Mouse (Mus musculus): Measurements from ENCODE around the gene Ankar. TPM values are rescaled to one million over a fixed set of nuclear protein-coding genes. Genes with fewer than 3 reads are reported as not detected.
A peak's percentile ranks its signal among the peaks of the same experiment; 100 is the strongest.

The Ankar gene
- polyA plus RNA-seq, 1 experiment from 2014 or later = not detected

GRCm38 (mm10) chr1:72728781-72729180 is 28.4 kb upstream of the Ankar start:
- H3K9ac ChIP-seq (ENCODE audit: low read length) = no peak overlapping the region
- H3K4me2 ChIP-seq (ENCODE audit: low read depth, low read length) = no peak overlapping the region
- no peak overlapping the region for H3K27ac ChIP-seq (ENCODE audit: low read length)
- H3K4me1 ChIP-seq (replicated peaks; ENCODE audit: control insufficient read depth, insufficient read depth, low read length) = no peaks in the 10 kb centered on the region
- ATAC-seq (ENCODE audit: low read depth) = no peak
- 70% methylated on average over 4 of the region's 4 CpGs for WGBS
- H3K9me3 ChIP-seq (ENCODE audit: control insufficient read depth, low read length) = no peaks in the 10 kb centered on the region
- H3K36me3 ChIP-seq (ENCODE audit: control insufficient read depth, insufficient read depth, low read length) = no peaks in the 10 kb centered on the region
- H3K27me3 ChIP-seq (ENCODE audit: control insufficient read depth, insufficient read depth, low read depth, low read length) = no peaks in the 10 kb centered on the region
- H3K4me3 ChIP-seq (ENCODE audit: low read length) = no peak overlapping the region

- Histone ChIP-seq H3K9ac (ENCODE audit: low read length) (no peak overlapping the region), H3K27me3 (ENCODE audit: control insufficient read depth, insufficient read depth, low read depth, low read length) (no peaks in the 10 kb centered on the region), H3K9me3 (ENCODE audit: control insufficient read depth, low read length) (no peaks in the 10 kb centered on the region), H3K4me1 (replicated peaks; ENCODE audit: control insufficient read depth, insufficient read depth, low read length) (no peaks in the 10 kb centered on the region), H3K4me3 (ENCODE audit: low read length) (no peak overlapping the region), H3K4me2 (ENCODE audit: low read depth, low read length) (no peak overlapping the region), H3K36me3 (ENCODE audit: control insufficient read depth, insufficient read depth, low read length) (no peaks in the 10 kb centered on the region), H3K27ac (ENCODE audit: low read length) (no peak overlapping the region)
- no peak for ATAC-seq (ENCODE audit: low read depth)
- WGBS = 86% methylated on average over 13 of the region's 13 CpGs
These were observed 25.6 kb upstream of the Ankar start for GRCm38 (mm10) chr1:72725941-72726340.

- no peaks in the 10 kb centered on the region for H3K27me3 ChIP-seq (ENCODE audit: control insufficient read depth, insufficient read depth, low read depth, low read length)
- no peak overlapping the region for H3K4me3 ChIP-seq (ENCODE audit: low read length)
- no peak overlapping the region for H3K9ac ChIP-seq (ENCODE audit: low read length)
- H3K27ac ChIP-seq (ENCODE audit: low read length) = no peak overlapping the region
- H3K4me2 ChIP-seq (ENCODE audit: low read depth, low read length) = no peak overlapping the region
- no peaks in the 10 kb centered on the region for H3K4me1 ChIP-seq (replicated peaks; ENCODE audit: control insufficient read depth, insufficient read depth, low read length)
- H3K36me3 ChIP-seq (ENCODE audit: control insufficient read depth, insufficient read depth, low read length) = no peaks in the 10 kb centered on the region
- no peak for ATAC-seq (ENCODE audit: low read depth)
- no peaks in the 10 kb centered on the region for H3K9me3 ChIP-seq (ENCODE audit: control insufficient read depth, low read length)
- 75% methylated on average over 2 of the region's 2 CpGs for WGBS
These were observed 24.0 kb upstream of the Ankar start for GRCm38 (mm10) chr1:72724354-72724753.

GRCm38 (mm10) chr1:72722646-72723045 is 22.3 kb upstream of the Ankar start:
- Histone ChIP-seq H3K4me1 (replicated peaks; ENCODE audit: control insufficient read depth, insufficient read depth, low read length) (no peaks in the 10 kb centered on the region), H3K27ac (ENCODE audit: low read length) (no peak overlapping the region), H3K9ac (ENCODE audit: low read length) (no peak overlapping the region), H3K36me3 (ENCODE audit: control insufficient read depth, insufficient read depth, low read length) (no peaks in the 10 kb centered on the region), H3K9me3 (ENCODE audit: control insufficient read depth, low read length) (no peaks in the 10 kb centered on the region), H3K4me3 (ENCODE audit: low read length) (no peak overlapping the region), H3K27me3 (ENCODE audit: control insufficient read depth, insufficient read depth, low read depth, low read length) (no peaks in the 10 kb centered on the region), H3K4me2 (ENCODE audit: low read depth, low read length) (no peak overlapping the region)
- ATAC-seq (ENCODE audit: low read depth) = no peak
- 24% methylated on average over 8 of the region's 8 CpGs for WGBS

- no peaks in the 10 kb centered on the region for H3K4me1 ChIP-seq (replicated peaks; ENCODE audit: control insufficient read depth, insufficient read depth, low read length)
- H3K36me3 ChIP-seq (ENCODE audit: control insufficient read depth, insufficient read depth, low read length) = peaks cover 2% of the 10 kb centered on the region; the same call in 1 of the 2 replicates
- H3K9ac ChIP-seq (ENCODE audit: low read length) = no peak overlapping the region
- no peak overlapping the region for H3K4me2 ChIP-seq (ENCODE audit: low read depth, low read length)
- H3K27ac ChIP-seq (ENCODE audit: low read length) = no peak overlapping the region
- ATAC-seq (ENCODE audit: low read depth) = no peak
- H3K27me3 ChIP-seq (ENCODE audit: control insufficient read depth, insufficient read depth, low read depth, low read length) = no peaks in the 10 kb centered on the region
- WGBS = 56% methylated on average over 6 of the region's 6 CpGs
- H3K9me3 ChIP-seq (ENCODE audit: control insufficient read depth, low read length) = no peaks in the 10 kb centered on the region
- no peak overlapping the region for H3K4me3 ChIP-seq (ENCODE audit: low read length)
These were observed 19.8 kb upstream of the Ankar start for GRCm38 (mm10) chr1:72720115-72720725.

- H3K4me2 ChIP-seq (ENCODE audit: low read depth, low read length) = no peak overlapping the region
- WGBS = 21% methylated on average over 5 of the region's 5 CpGs
- H3K36me3 ChIP-seq (ENCODE audit: control insufficient read depth, insufficient read depth, low read length) = peaks cover 10% of the 10 kb centered on the region; the same call in 1 of the 2 replicates
- H3K4me1 ChIP-seq (replicated peaks; ENCODE audit: control insufficient read depth, insufficient read depth, low read length) = 0 out of 2 replicates have a peak, but pooled peaks cover 2% of the 10 kb centered on the region
- no peaks in the 10 kb centered on the region for H3K9me3 ChIP-seq (ENCODE audit: control insufficient read depth, low read length)
- no peak overlapping the region for H3K9ac ChIP-seq (ENCODE audit: low read length)
- no peaks in the 10 kb centered on the region for H3K27me3 ChIP-seq (ENCODE audit: control insufficient read depth, insufficient read depth, low read depth, low read length)
- H3K27ac ChIP-seq (ENCODE audit: low read length) = no peak overlapping the region
- ATAC-seq (ENCODE audit: low read depth) = peak; percentile 85
- no peak overlapping the region for H3K4me3 ChIP-seq (ENCODE audit: low read length)
These were observed 18.5 kb upstream of the Ankar start for GRCm38 (mm10) chr1:72718846-72719245.

- Histone ChIP-seq H3K9me3 (ENCODE audit: control insufficient read depth, low read length) (no peaks in the 10 kb centered on the region), H3K27ac (ENCODE audit: low read length) (no peak overlapping the region), H3K4me1 (replicated peaks; ENCODE audit: control insufficient read depth, insufficient read depth, low read length) (peaks cover 7% of the 10 kb centered on the region), H3K27me3 (ENCODE audit: control insufficient read depth, insufficient read depth, low read depth, low read length) (no peaks in the 10 kb centered on the region), H3K4me3 (ENCODE audit: low read length) (no peak overlapping the region), H3K9ac (ENCODE audit: low read length) (no peak overlapping the region), H3K36me3 (ENCODE audit: control insufficient read depth, insufficient read depth, low read length) (peaks cover 13% of the 10 kb centered on the region; the same call in 1 of the 2 replicates), H3K4me2 (ENCODE audit: low read depth, low read length) (no peak overlapping the region)
- ATAC-seq (ENCODE audit: low read depth) = no peak
- 93% methylated on average over 7 of the region's 7 CpGs for WGBS
These were observed 17.2 kb upstream of the Ankar start for GRCm38 (mm10) chr1:72717540-72717939.

- Histone ChIP-seq H3K27me3 (ENCODE audit: control insufficient read depth, insufficient read depth, low read depth, low read length) (no peaks in the 10 kb centered on the region), H3K36me3 (ENCODE audit: control insufficient read depth, insufficient read depth, low read length) (peaks cover 13% of the 10 kb centered on the region; the same call in 1 of the 2 replicates), H3K9me3 (ENCODE audit: control insufficient read depth, low read length) (no peaks in the 10 kb centered on the region), H3K9ac (ENCODE audit: low read length) (no peak overlapping the region), H3K27ac (ENCODE audit: low read length) (no peak overlapping the region), H3K4me3 (ENCODE audit: low read length) (no peak overlapping the region), H3K4me1 (replicated peaks; ENCODE audit: control insufficient read depth, insufficient read depth, low read length) (peaks cover 12% of the 10 kb centered on the region), H3K4me2 (ENCODE audit: low read depth, low read length) (no peak overlapping the region)
- 0 out of 2 replicates have a peak, but pooled peaks have one; percentile 36 for ATAC-seq (ENCODE audit: low read depth)
- 9% methylated on average over 5 of the region's 5 CpGs for WGBS
These were observed 16.5 kb upstream of the Ankar start for GRCm38 (mm10) chr1:72716926-72717325.

- Histone ChIP-seq H3K36me3 (ENCODE audit: control insufficient read depth, insufficient read depth, low read length) (peaks cover 13% of the 10 kb centered on the region; the same call in 1 of the 2 replicates), H3K27me3 (ENCODE audit: control insufficient read depth, insufficient read depth, low read depth, low read length) (no peaks in the 10 kb centered on the region), H3K9ac (ENCODE audit: low read length) (no peak overlapping the region), H3K4me1 (replicated peaks; ENCODE audit: control insufficient read depth, insufficient read depth, low read length) (peaks cover 12% of the 10 kb centered on the region), H3K27ac (ENCODE audit: low read length) (no peak overlapping the region), H3K4me3 (ENCODE audit: low read length) (no peak overlapping the region), H3K9me3 (ENCODE audit: control insufficient read depth, low read length) (no peaks in the 10 kb centered on the region), H3K4me2 (ENCODE audit: low read depth, low read length) (no peak overlapping the region)
- 40% methylated on average over 2 of the region's 2 CpGs for WGBS
- no peak for ATAC-seq (ENCODE audit: low read depth)
These were observed 16.0 kb upstream of the Ankar start for GRCm38 (mm10) chr1:72716421-72716820.

Measured in lung, embryonic 16.5 days (tissue).